Comparison of ENCODE assay signal across 8 mouse cellular contexts in genomic region chr5:13470057-13470905, GRCm38 (mm10).
A peak's percentile ranks its signal among the peaks of the same experiment; 100 is the strongest.
DNase-seq lines count a peak whose midpoint lies in the region; ATAC-seq and TF ChIP-seq lines count a peak whose summit lies in the region.

No protein-coding gene starts in this region.

- no peak for ATAC-seq in midbrain, postnatal 0 days (ENCODE audit: low FRiP score)
- peak; percentile 80 for ATAC-seq in limb, embryonic 14.5 days (ENCODE audit: low FRiP score, low read depth)
- ATAC-seq in megakaryocyte progenitor cell, adult 5-6 weeks (replicated peaks; ENCODE audit: poor library complexity), result no peak

- WGBS in midbrain, postnatal 0 days, result 56% methylated on average over 7 of the region's 7 CpGs
- 77% methylated on average over 7 of the region's 7 CpGs for WGBS in midbrain, embryonic 10.5 days
- WGBS in limb, embryonic 14.5 days, result 31% methylated on average over 7 of the region's 7 CpGs

- TF ChIP-seq CTCF in midbrain, postnatal 0 days (IDR thresholded peaks at IDR 0.05), result no peak

- H3K9me3 ChIP-seq in midbrain, postnatal 0 days (ENCODE audit: low read length), result no peaks in the 10 kb centered on the region
- H3K9me3 ChIP-seq in midbrain, embryonic 10.5 days (replicated peaks), result no peaks in the 10 kb centered on the region
- H3K9me3 ChIP-seq in limb, embryonic 14.5 days (ENCODE audit: control insufficient read depth, low read length), result no peaks in the 10 kb centered on the region

- no peaks in the 10 kb centered on the region for H3K27me3 ChIP-seq in midbrain, postnatal 0 days (ENCODE audit: insufficient read depth, low read length)
- H3K27me3 ChIP-seq in midbrain, embryonic 10.5 days (ENCODE audit: low read depth, poor library complexity, severe bottlenecking), result no peaks in the 10 kb centered on the region
- H3K27me3 ChIP-seq in limb, embryonic 14.5 days (ENCODE audit: control insufficient read depth, insufficient read depth, low read length), result no peaks in the 10 kb centered on the region

- no peak overlapping the region for H3K27ac ChIP-seq in midbrain, postnatal 0 days (ENCODE audit: low read depth, low read length)
- no peak overlapping the region for H3K27ac ChIP-seq in midbrain, embryonic 10.5 days (replicated peaks)
- H3K27ac ChIP-seq in limb, embryonic 14.5 days (replicated peaks; ENCODE audit: low read depth, low read length), result peak overlapping the region; percentile 28; the same call in 1 of the 2 replicates

- no peaks in the 10 kb centered on the region for H3K36me3 ChIP-seq in midbrain, postnatal 0 days (ENCODE audit: insufficient read depth, low read length)
- H3K36me3 ChIP-seq in midbrain, embryonic 10.5 days, result no peaks in the 10 kb centered on the region
- H3K36me3 ChIP-seq in limb, embryonic 14.5 days (ENCODE audit: control insufficient read depth, insufficient read depth, low read length), result peaks cover 8% of the 10 kb centered on the region; the same call in 1 of the 2 replicates

- no peak overlapping the region for H3K4me3 ChIP-seq in midbrain, postnatal 0 days (ENCODE audit: low read depth, low read length)
- H3K4me3 ChIP-seq in midbrain, embryonic 10.5 days, result no peak overlapping the region
- no peak overlapping the region for H3K4me3 ChIP-seq in limb, embryonic 14.5 days (replicated peaks; ENCODE audit: low read length)

- no peak overlapping the region for H3K9ac ChIP-seq in midbrain, postnatal 0 days (replicated peaks; ENCODE audit: low read length, poor library complexity, severe bottlenecking)
- no peak overlapping the region for H3K9ac ChIP-seq in limb, embryonic 14.5 days (ENCODE audit: low read depth, low read length, severe bottlenecking)

- no peak for TF ChIP-seq POLR2A in limb, embryonic 14.5 days (IDR thresholded peaks at IDR 0.05; ENCODE audit: borderline replicate concordance, extremely low read depth, insufficient read depth, insufficient read length)

- no peak overlapping the region for H3K4me2 ChIP-seq in midbrain, postnatal 0 days (ENCODE audit: low read depth, low read length, poor library complexity, severe bottlenecking)
- no peak overlapping the region for H3K4me2 ChIP-seq in limb, embryonic 14.5 days (replicated peaks; ENCODE audit: low read depth, low read length, severe bottlenecking)

- H3K4me1 ChIP-seq in midbrain, postnatal 0 days (ENCODE audit: insufficient read depth, low read length), result no peaks in the 10 kb centered on the region
- H3K4me1 ChIP-seq in midbrain, embryonic 10.5 days, result no peaks in the 10 kb centered on the region
- H3K4me1 ChIP-seq in limb, embryonic 14.5 days (ENCODE audit: control insufficient read depth, insufficient read depth, low read length), result peaks cover 10% of the 10 kb centered on the region; the same call in 1 of the 2 replicates

- peak; percentile 18 for DNase-seq in adrenal gland, postnatal 10 days
- no peak for DNase-seq in adrenal gland, adult 2 months
- DNase-seq in midbrain, postnatal 0 days (ENCODE audit: low spot score), result peak; percentile 22
- no peak for DNase-seq in midbrain, embryonic 10.5 days (ENCODE audit: low spot score)
- DNase-seq in heart, adult 9 months (ENCODE audit: low spot score in 2 of 2), result peak; percentile 70 to 78
- peak; percentile 77 for DNase-seq in limb, embryonic 14.5 days (ENCODE audit: low spot score)
- DNase-seq in testis, postnatal 14 days (ENCODE audit: low spot score), result peak; percentile 29

Comparison
In these comparisons a context has a peak if more than half of its experiments do, and no peak if none do; other contexts are left out.
1. DNase-seq: peak in adrenal gland, postnatal 10 days (single experiment), midbrain, postnatal 0 days (single experiment), heart, adult 9 months (2 of 2), limb, embryonic 14.5 days (single experiment) and testis, postnatal 14 days (single experiment); none in adrenal gland, adult 2 months (single experiment) and midbrain, embryonic 10.5 days (single experiment).